Mouse (Mus musculus) lung, embryonic 16.5 days (tissue): ENCODE data around the gene Dtx1. TPM values are rescaled to one million over a fixed set of nuclear protein-coding genes. Genes with fewer than 3 reads are reported as not detected.
A peak's percentile ranks its signal among the peaks of the same experiment; 100 is the strongest.

ENCODE experiments used
- ATAC-seq: fragments of 200-750 bp; cut with Nextera tagmentation; 2 replicates; pipeline ENCODE4 v1.8.0; 2017; ENCODE audit warnings: low read depth, mild to moderate bottlenecking, moderate library complexity
- H3K27ac ChIP-seq: fragments of 300-500 bp; sonication (generic); 2 replicates; pipeline ENCODE4 v1.5.1; 2014; ENCODE audit warnings: mild to moderate bottlenecking, control low read depth, low read length
- H3K27me3 ChIP-seq: fragments of 300-500 bp; sonication (generic); 2 replicates; pipeline ENCODE4 v1.6.1; 2014; ENCODE audit warnings: low read depth, low read length, mixed read lengths; ENCODE audit not compliant: control insufficient read depth, insufficient read depth
- H3K36me3 ChIP-seq: fragments of 300-500 bp; sonication (generic); 2 replicates; pipeline ENCODE4 v1.6.1; 2014; ENCODE audit warnings: low read length; ENCODE audit not compliant: control insufficient read depth, insufficient read depth
- H3K4me1 ChIP-seq: fragments of 300-500 bp; sonication (generic); replicated peaks from 2 replicates; pipeline ENCODE4 v1.6.1; 2014; ENCODE audit warnings: low read length, mixed read lengths; ENCODE audit not compliant: control insufficient read depth, insufficient read depth
- H3K4me2 ChIP-seq: fragments of 300-500 bp; sonication (generic); 2 replicates; pipeline ENCODE4 v1.6.1; 2014; ENCODE audit warnings: low read depth, low read length, control low read depth
- H3K4me3 ChIP-seq: fragments of 300-500 bp; sonication (generic); 2 replicates; pipeline ENCODE4 v1.5.1; 2014; ENCODE audit warnings: mild to moderate bottlenecking, low read length, control low read depth
- H3K9ac ChIP-seq: fragments of 300-500 bp; sonication (generic); 2 replicates; pipeline ENCODE4 v1.6.1; 2014; ENCODE audit warnings: low read length, control low read depth
- H3K9me3 ChIP-seq: fragments of 300-500 bp; sonication (generic); 2 replicates; pipeline ENCODE4 v1.6.1; 2016; ENCODE audit warnings: low read length; ENCODE audit not compliant: control insufficient read depth
- WGBS: fragments of 180-500 bp; shearing (Covaris S2); extraction: QIAGEN DNeasy Blood & Tissue Kit; methylation state at CpG from one replicate; pipeline ENCODE4 v1.1.7; 2014; 5-methylcytosine and 5-hydroxymethylcytosine counted together
- polyA plus RNA-seq: library from polyadenylated mRNA; unstranded; fragments of >200 nt; fragmentation: Nextera tagmentation; extraction: Ambion mirVana; gene quantifications from 2 replicates; pipeline ENCODE4 v1.2.1, GENCODE M21; 2015

Dtx1 gene
- polyA plus RNA-seq, 1 experiment from 2014 or later, result 2.4 TPM

DNA sequence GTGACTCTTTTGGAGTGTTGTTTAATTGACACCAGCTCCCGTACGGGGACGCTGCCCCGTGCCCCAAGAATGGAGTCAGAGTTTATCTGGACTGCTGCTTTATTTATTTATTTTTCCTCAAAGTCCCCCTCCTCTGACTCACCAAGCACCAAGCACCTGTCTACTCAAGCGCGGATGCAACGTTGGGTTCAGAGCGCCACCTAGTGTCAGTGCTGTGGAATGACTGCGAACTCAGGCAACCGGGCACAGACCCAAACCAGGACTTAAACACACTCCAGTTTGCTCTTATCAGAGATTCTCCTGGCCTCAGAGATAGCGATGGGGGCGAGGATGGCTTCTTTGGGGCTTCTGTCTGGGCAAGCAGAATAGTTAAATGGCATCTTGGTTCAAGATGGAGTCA, 38.1 kb downstream of the Dtx1 start:
- WGBS, result 2% methylated on average over 12 of the region's 12 CpGs
- H3K4me3 ChIP-seq, result no peak overlapping the region
- no peak overlapping the region for H3K27ac ChIP-seq
- H3K4me2 ChIP-seq, result no peak overlapping the region
- H3K9me3 ChIP-seq, result no peaks in the 10 kb centered on the region
- no peaks in the 10 kb centered on the region for H3K4me1 ChIP-seq
- no peaks in the 10 kb centered on the region; the same call in 1 of the 2 replicates for H3K27me3 ChIP-seq
- ATAC-seq, result no peak
- no peak overlapping the region for H3K9ac ChIP-seq
- no peaks in the 10 kb centered on the region for H3K36me3 ChIP-seq

DNA sequence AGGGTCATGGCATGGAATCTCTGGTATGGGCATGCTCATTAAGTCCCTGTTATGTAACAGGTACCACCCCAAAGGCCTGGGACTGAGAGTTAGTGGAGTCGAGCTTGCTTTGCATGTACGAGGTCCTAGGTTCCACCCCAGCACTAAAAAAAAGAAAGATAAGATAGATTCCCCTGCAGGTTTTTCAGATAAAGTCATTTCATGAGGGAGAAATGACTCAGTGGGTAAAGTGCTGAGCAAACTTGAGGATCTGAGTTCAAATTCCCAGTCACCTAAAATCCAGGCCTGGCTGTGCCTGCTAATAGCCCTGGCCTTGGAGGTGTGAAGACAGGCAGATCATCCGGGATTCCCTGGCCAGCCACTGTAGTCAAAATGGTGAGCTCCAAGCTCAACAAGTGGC, 39.9 kb downstream of the Dtx1 start:
- no peak overlapping the region for H3K4me3 ChIP-seq
- no peaks in the 10 kb centered on the region for H3K36me3 ChIP-seq
- no peak overlapping the region for H3K4me2 ChIP-seq
- H3K27me3 ChIP-seq, result no peaks in the 10 kb centered on the region; the same call in 1 of the 2 replicates
- no peak overlapping the region for H3K27ac ChIP-seq
- WGBS, result 65% methylated on average over 3 of the region's 3 CpGs
- no peaks in the 10 kb centered on the region for H3K9me3 ChIP-seq
- no peak overlapping the region for H3K9ac ChIP-seq
- H3K4me1 ChIP-seq, result no peaks in the 10 kb centered on the region
- no peak for ATAC-seq

DNA sequence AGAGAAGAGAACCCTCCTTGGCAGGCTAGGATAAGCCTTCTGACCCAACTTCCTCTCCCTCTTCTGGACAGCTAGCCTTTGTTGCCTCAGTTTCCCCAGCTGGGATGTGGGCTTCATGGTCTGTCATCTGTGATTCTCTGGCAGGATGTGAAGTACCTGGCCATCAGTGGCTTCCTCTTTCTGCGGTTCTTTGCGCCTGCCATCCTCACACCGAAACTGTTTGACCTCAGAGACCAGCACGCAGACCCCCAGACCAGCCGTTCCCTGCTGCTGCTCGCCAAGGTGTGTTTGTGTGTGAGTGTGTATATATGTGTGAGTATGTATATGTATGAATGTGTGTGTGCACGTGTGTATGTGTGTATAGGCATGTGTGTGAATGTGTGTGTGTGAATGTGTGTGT, 41.6 kb downstream of the Dtx1 start:
- no peak overlapping the region for H3K4me3 ChIP-seq
- no peak for ATAC-seq
- H3K27me3 ChIP-seq, result peaks cover 3% of the 10 kb centered on the region
- no peaks in the 10 kb centered on the region for H3K9me3 ChIP-seq
- 83% methylated on average over 7 of the region's 7 CpGs for WGBS
- H3K4me1 ChIP-seq, result no peaks in the 10 kb centered on the region
- H3K36me3 ChIP-seq, result no peaks in the 10 kb centered on the region
- H3K4me2 ChIP-seq, result no peak overlapping the region
- H3K9ac ChIP-seq, result no peak overlapping the region
- no peak overlapping the region for H3K27ac ChIP-seq

DNA sequence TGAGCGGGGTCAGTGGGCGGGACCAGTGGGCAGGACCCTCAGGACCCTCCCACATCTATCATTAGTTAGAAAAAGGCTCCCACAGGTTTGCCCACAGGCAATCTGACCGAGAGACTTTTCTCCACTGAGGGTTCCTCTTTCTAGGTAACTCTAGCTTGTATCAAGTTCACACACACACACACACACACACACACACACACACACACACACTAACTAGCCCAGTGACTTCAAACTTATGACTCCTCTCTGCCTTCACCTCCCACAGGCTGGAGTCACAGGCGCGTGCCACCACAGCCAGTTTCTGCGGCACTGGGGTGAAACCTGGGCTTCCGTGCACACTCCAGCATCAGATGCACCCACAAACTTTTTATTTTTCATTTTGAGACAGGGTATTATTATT, 43.0 kb downstream of the Dtx1 start:
- peaks cover 3% of the 10 kb centered on the region for H3K27me3 ChIP-seq
- WGBS, result 68% methylated on average over 7 of the region's 7 CpGs
- no peak overlapping the region for H3K4me3 ChIP-seq
- H3K4me1 ChIP-seq, result no peaks in the 10 kb centered on the region
- H3K4me2 ChIP-seq, result no peak overlapping the region
- ATAC-seq, result no peak
- H3K36me3 ChIP-seq, result no peaks in the 10 kb centered on the region
- H3K9ac ChIP-seq, result no peak overlapping the region
- no peaks in the 10 kb centered on the region for H3K9me3 ChIP-seq
- no peak overlapping the region for H3K27ac ChIP-seq

DNA sequence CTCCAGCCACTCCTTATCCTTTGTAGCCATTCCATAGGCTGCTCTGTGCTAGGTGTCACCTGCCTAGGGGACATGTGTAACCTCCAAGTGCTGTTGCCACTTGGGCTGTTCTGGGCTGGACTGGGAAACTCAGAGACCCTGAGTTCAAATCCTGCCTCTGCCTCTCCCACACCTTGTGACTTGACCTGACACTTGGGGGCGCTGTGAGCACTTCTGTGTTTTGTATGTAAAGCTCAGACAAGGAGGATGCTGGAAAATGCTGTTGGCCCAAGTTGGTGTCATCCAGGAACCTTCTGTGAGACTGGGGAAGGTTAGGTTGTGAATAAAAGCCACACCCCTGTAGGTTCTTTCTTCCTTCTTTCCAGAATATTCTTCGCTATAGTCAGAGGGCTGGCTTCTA, 46.8 kb downstream of the Dtx1 start:
- peaks cover 3% of the 10 kb centered on the region for H3K27me3 ChIP-seq
- no peak overlapping the region for H3K27ac ChIP-seq
- WGBS, result 43% methylated on average over 2 of the region's 2 CpGs
- no peak overlapping the region for H3K4me2 ChIP-seq
- no peaks in the 10 kb centered on the region for H3K36me3 ChIP-seq
- no peaks in the 10 kb centered on the region for H3K9me3 ChIP-seq
- no peaks in the 10 kb centered on the region for H3K4me1 ChIP-seq
- no peak for ATAC-seq
- no peak overlapping the region for H3K4me3 ChIP-seq
- H3K9ac ChIP-seq, result no peak overlapping the region

DNA sequence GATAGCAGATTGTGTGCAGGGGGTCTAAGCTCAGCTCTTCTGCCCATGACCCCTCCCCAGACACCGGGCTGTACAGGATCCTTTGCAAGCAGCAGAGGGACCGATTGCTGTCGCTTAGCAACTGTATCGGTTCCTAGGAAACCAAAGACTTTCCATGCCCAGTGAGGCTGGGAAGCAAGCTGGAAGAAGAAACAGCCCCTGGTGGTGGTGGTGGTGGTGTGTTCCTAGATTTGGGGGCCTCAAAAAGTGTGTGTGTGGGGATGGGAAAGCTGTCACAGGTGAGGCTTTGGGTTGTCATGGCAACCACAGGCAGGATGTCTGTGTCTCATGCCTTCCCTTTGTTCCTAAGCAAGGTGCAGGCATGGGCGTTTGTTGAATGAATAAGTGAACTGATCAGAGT, 50.9 kb downstream of the Dtx1 start:
- Histone ChIP-seq H3K4me3 (no peak overlapping the region), H3K9ac (no peak overlapping the region), H3K9me3 (no peaks in the 10 kb centered on the region), H3K27me3 (no peaks in the 10 kb centered on the region), H3K36me3 (no peaks in the 10 kb centered on the region), H3K4me1 (no peaks in the 10 kb centered on the region), H3K4me2 (no peak overlapping the region), H3K27ac (no peak overlapping the region)
- 53% methylated on average over 5 of the region's 5 CpGs for WGBS
- no peak for ATAC-seq

DNA sequence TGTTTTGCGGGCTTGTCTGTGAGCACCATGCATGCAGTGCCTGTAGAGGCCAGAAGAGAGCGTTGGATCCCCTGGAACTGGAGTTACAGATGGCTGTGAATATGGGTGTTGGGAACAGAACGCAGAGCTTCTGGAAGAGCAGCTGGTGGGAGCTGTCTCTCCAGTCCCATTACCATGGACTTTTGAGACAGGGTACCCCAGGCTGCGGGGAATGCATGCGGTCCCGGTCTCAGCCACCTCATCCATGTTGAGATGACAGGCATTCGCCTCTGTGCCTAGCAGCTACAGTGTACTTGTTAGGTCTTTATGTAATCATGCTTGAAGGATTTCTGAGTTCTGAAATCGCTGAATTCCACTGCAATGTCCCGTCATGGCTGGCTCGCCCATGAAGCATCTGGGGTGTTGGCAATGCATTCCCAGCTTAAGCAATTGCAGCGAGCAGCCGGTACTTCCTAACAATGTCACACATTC, 55.4 kb downstream of the Dtx1 start:
- peaks cover under 1% of the 10 kb centered on the region; the same call in 1 of the 2 replicates for H3K27me3 ChIP-seq
- no peak overlapping the region for H3K9ac ChIP-seq
- no peak overlapping the region for H3K4me3 ChIP-seq
- peak; percentile 79 for ATAC-seq
- no peaks in the 10 kb centered on the region for H3K36me3 ChIP-seq
- H3K9me3 ChIP-seq, result no peaks in the 10 kb centered on the region
- H3K27ac ChIP-seq, result no peak overlapping the region
- H3K4me2 ChIP-seq, result no peak overlapping the region
- 56% methylated on average over 12 of the region's 12 CpGs for WGBS
- no peaks in the 10 kb centered on the region for H3K4me1 ChIP-seq

DNA sequence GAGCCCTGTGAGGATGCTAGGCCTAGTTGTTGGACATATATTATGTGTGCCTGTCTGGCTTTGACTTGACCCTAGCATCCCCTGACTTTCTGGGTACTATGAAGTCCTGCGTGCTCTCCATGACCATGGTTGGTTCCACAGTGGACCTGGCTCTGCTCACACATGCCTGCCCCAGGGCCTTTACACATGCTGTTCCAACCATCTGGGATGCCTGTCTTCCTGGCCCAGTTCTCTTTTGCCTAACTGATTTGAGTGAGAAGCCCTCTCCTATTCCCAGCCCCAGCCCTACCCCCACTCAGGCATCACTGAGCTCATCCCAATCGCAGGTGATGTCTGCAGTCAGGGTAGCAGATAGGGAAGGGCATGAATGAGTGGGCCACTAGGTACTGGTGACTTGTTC, 57.9 kb downstream of the Dtx1 start:
- 89% methylated on average over 2 of the region's 2 CpGs for WGBS
- Histone ChIP-seq H3K27ac (no peak overlapping the region), H3K9me3 (no peaks in the 10 kb centered on the region), H3K9ac (no peak overlapping the region), H3K36me3 (no peaks in the 10 kb centered on the region), H3K4me2 (no peak overlapping the region), H3K27me3 (peaks cover 20% of the 10 kb centered on the region), H3K4me1 (peaks cover 5% of the 10 kb centered on the region), H3K4me3 (no peak overlapping the region)
- ATAC-seq, result no peak

DNA sequence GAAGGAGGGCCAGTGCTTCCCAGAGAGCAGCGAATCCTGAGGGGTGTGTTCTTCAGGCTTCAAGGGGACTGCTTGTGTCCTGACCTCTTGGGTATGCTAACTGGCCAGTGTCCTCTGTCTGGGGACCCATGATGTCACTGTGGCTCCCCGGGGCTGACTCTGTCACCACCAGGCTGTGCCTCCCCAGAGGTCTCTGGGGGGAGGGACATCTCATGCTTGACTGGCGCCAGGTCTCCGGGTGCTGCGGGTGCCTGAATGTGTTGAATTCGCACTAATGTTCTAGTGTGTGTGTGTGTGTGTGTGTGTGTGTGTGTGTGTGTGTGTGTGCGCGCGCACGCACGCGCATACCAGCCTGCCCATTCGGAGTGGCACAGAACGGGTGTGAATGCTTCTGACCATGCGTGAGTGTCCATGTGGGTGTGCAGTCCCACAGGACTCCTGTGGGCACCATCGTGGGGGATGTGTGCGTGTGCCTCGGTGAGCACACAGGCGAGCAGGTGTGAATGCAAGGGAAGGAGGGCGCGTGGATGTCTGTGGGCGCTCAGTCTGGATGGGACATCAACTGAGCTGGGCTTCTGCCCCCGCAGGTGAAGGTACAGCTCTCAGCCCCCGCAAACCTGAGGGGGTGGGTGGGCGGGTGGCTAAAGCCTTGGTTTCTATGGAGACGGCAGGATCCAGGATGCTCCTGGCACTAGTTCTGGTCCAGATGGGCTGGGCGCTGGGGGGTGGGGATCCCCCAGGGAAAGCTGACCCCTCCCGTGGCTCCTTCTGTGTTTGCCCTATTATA, 58.6 kb downstream of the Dtx1 start:
- no peak overlapping the region for H3K4me3 ChIP-seq
- H3K27ac ChIP-seq, result no peak overlapping the region
- no peak overlapping the region for H3K9ac ChIP-seq
- H3K4me2 ChIP-seq, result no peak overlapping the region
- no peaks in the 10 kb centered on the region for H3K36me3 ChIP-seq
- no peaks in the 10 kb centered on the region for H3K9me3 ChIP-seq
- H3K4me1 ChIP-seq, result peaks cover 9% of the 10 kb centered on the region
- peaks cover 27% of the 10 kb centered on the region for H3K27me3 ChIP-seq
- ATAC-seq, result no peak
- 72% methylated on average over 28 of the region's 28 CpGs for WGBS
